Mouse (Mus musculus): ENCODE measurements at regions not wholly inside any gene's neighbourhood (a gene's known extent, or its start where the extent isn't known, plus 50 kb on each side); places are given as distances from the start of the nearest gene placed in this dataset.

DNA sequence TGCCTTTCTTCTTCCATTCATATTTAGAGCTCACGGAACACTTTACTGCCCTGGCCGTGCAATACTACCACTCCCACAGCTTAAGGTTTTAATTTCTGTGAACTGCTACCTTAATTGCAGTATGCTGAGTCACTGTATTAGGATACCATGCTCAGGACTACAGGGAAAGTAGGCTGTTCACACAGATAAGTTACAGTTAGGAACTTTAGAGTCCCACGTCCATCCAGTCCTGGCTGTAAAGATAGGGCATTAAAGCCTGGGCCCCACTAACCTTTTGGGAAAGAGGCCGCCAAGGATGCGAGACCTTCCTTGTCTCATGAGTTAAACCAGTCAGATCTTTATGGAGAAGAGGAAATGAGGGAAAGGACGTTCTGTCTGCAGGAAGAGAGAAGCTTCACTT lies 574.6 kb downstream of the Stpg2 start:
- no peak for ATAC-seq (ENCODE audit: insufficient number of reproducible peaks, low FRiP score, low TSS enrichment)

DNA sequence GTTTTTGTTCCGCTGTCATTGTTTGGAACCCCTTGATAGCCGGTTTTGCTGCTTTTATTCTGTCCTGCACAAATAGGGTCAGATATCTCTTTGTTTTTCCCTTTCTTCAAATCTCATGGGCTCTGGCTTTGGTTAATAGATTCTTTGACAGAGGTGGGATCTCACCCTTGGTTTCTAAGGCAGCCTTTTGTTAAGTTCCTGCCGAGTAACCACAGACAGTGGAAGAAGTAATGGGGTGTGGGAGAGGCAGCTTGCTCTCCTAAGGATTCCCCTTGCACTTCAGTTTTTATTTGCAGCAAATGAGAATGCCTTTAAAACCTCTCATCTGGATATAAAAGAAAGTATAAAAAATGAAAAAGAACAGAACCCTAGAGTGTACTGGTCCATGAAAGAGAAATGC lies 577.9 kb downstream of the Stpg2 start:
- no peak for ATAC-seq (ENCODE audit: insufficient number of reproducible peaks, low FRiP score, low TSS enrichment)

DNA sequence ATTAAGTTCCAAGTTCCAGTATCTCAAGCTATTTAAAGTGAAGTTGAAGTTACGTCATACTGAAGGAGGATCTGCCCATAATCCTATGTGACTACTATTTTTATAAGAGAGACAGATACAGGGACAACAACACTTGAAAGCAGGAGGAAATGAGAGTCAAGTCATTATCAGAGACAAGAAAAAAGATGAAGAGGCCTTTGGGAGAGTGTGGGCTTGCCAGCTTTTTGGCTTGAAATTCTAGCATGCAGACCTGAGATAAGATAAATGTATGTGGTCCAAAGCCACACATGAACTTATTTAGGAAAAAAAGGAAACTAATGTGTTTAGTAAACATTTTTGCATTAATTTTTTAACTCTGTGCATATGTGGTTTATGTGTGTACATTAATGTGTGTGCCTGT lies 581.0 kb downstream of the Stpg2 start:
- no peak for ATAC-seq (ENCODE audit: insufficient number of reproducible peaks, low FRiP score, low TSS enrichment)

DNA sequence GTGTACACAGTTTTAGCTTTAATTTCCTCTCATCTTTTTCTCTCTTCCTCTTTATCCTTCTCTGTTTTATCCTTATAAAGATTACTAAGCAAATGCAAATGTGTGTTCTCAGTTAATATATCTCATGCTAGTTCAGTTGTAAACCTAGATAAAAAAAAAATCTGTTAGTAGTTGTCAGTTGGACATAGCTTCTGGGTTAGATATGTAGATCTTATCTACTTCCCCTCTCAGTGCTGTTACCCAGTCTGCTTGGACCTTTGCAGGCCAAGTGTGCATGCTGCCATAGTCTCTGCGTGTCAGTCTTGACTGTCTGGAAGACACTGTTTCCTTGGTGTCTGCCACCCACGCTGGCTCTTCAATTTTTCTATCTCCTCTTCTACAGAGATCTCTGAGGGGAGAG lies 583.4 kb downstream of the Stpg2 start:
- ATAC-seq (ENCODE audit: insufficient number of reproducible peaks, low FRiP score, low TSS enrichment): no peak

DNA sequence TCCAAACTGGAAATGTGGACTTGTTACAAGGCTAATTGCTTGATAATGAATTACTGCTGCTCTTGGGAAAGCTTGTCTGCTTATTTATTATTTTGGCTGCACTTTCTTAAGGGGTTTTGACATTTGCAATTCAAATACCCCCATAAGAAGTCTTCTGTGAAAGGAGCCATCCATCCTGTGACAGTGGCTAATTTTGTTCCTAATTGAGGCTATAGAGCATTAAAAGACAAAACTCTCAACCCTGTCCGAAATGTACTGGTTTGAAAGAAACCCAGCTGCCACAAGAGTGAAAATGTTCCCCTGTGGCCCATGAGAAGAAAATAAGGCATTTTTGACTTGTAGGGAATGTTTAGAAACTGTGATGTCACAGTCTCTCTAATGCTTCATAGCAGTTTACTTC lies 591.2 kb downstream of the Stpg2 start:
- no peak for ATAC-seq (ENCODE audit: insufficient number of reproducible peaks, low FRiP score, low TSS enrichment)

DNA sequence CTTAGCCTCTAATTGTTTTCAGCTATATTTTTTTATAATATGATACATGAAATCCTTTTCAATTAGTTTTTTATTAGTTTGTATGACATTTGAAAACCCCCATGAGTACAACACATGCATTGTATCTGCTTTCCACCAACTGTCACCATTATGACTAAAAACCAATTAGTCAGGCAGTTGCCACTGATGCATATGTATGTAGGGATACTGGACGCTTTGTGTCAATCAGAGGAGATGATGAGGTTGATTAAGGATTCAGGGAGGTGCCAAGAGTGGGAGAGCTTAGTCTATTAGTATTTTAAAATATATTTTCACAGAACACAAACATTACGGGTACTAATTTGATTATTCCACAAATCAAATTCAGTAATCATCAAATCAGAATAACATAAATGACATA lies 593.6 kb downstream of the Stpg2 start:
- no peak for ATAC-seq (ENCODE audit: insufficient number of reproducible peaks, low FRiP score, low TSS enrichment)

DNA sequence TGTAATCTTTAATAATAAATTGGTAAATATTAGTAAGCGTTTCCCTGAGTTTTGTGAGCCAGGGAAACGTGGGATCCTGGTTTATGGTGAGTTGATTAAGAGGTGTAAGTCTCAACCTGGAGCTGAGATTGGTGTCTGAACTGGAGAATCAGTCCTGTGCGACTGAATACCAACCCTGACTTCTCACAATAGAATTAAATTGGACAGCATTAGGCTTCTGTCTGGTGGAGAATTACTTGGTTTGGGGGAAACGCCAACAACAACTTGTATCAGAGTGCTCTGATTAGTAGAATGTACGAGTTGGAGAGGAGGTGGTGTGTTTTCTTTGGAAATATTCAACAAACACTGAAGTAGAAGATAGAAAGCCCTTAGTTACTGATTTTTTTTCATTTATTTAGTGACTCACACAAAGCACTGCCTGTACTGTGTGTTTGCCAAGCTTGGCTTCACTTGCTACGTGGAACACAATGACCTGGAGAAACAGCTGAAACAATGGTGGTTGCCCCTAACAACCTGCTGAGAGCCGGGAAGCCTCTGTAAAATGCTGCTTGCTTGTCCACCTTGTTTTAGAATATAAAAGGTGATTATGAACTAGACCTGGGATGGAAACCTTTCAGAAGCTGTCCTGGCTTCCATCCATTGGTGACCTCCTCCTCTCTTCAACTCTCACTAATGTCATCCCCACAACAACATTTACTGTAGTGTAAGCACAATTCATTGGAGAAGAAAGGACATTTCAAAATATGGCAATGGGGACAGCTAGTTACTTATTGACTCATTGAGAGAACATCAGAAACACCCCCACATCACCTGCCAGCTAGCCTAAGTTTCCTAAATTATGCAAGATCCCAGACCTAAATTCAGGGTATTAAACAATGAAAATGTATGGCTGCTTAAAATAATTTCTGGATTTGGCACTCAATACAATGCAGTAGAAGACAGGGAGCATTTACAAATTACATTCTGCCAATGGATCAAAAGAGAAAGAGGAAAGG lies 597.5 kb downstream of the Stpg2 start:
- no peak for ATAC-seq (ENCODE audit: insufficient number of reproducible peaks, low FRiP score, low TSS enrichment)

DNA sequence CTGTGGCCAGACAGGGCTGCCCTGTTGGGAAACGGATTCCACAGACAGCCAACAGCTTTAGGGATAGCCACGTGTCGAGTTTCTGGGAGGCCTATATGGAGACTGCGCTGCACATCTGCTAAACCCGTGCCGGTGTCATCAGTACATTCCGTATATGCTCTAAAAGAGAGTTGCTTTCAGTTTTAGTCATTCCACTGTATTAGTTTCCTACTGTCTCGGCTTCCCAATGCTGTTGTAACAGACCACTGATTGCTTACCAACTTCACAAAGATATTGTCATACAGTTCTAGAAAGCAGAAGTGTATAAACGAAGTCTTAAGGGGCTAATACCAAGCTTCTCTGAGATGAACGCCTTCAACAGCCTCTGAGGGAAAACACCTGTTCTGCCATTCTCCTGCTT lies 622.5 kb downstream of the Stpg2 start:
- ATAC-seq (ENCODE audit: insufficient number of reproducible peaks, low FRiP score, low TSS enrichment): no peak

DNA sequence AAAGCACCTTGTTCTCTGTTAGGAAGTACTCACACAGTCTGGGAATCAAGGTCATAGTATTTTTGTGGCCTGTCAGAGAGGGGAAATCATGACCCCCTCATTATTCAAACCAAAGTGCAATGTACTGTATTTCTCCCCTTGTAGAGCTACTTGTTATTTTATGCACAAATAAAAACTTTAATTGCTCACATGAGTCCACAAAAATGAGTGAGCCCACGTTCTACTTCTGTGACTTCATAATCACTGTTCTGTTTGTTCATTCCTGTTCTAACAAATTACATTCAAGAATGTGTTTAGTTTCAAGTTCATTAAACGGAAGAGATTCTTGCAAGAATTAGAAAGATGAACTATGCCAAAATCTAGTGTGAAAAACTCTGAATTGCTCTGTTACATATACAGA lies 623.1 kb downstream of the Stpg2 start:
- ATAC-seq (ENCODE audit: insufficient number of reproducible peaks, low FRiP score, low TSS enrichment): no peak

DNA sequence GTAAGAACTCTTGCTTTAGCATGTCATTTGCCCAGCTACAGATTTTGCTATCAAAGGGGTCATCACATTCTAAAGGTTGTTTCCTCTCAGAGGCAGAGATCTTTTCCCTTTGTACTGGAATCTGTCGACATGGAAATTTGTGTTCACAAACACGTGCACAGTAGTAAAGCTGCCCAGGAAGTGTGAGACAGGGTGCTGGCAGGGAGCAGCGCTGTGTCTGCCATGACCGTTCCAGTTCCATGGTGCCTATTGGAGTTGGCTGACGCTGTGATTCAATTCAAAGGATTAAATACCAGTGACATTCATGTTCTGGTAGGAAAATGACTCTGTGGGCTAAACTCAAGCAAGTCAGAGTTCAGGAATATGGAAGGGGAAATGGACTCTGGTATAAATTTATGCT lies 627.1 kb downstream of the Stpg2 start:
- ATAC-seq (ENCODE audit: insufficient number of reproducible peaks, low FRiP score, low TSS enrichment): no peak

DNA sequence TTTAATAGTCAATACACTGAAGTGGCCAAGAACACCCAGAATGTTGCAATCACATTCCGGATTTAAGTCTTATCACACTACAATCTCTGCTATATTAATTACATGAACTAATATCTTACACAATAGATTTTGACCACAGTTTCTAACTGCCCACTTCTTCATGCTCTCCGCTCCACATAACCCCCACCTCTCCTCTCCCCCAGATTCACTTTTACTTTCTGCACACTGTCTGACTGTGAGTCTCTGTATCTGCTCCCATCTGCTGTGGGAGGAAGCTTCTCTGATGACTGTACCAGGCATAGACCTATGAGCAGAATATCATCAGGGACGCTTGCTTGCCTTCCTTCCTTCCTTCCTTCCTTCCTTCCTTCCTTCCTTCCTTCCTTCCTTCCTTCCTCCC lies 636.5 kb downstream of the Stpg2 start:
- ATAC-seq (ENCODE audit: insufficient number of reproducible peaks, low FRiP score, low TSS enrichment): no peak

DNA sequence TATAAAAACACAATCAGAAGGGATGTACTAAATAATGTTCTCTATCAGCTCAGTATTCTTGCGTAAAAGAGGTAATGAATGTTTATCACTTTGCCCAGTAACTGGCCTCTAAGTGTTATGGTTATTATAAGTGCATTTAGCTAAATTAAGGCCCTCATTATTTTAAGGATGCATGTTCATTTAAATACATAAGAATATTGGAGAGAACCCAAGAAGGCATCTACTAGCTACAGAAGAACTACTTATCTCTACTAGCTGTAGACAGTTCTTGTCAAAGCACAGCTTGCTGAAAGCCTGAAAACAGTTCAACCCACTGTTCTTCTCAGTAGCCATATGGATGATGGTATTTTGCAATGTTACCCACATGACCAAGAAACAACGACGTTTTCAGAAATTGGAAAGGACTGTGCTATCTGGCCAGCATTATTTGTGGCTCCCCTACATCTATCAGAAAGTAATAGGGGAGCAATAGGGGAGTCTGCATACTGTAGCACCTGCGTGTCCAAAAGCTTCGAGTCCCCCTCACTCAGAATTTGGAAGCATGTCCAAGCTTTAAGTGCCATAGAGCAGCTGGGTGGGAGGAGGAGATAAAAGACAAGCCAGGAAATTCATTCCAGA lies 637.6 kb downstream of the Stpg2 start:
- ATAC-seq (ENCODE audit: insufficient number of reproducible peaks, low FRiP score, low TSS enrichment): no peak

DNA sequence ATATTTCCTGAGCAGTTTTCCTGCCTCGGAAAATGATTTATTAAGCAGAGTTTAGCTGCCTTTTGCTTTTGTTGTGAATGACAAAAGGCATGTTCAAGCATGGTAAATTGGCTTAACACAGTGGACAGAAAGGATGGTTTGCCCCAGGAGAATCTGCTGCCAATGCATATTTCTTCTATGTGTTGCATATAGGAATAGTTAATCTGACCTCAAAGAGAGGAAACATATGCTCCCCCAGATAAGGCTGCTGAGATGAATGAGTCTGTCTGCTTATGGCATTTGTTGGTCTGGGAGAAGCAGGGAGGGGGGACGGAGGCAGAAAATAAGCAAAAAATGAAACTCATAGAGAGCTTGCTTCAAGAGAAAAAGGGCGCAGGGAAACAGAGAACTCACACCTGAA lies 638.9 kb downstream of the Stpg2 start:
- no peak for ATAC-seq (ENCODE audit: insufficient number of reproducible peaks, low FRiP score, low TSS enrichment)

DNA sequence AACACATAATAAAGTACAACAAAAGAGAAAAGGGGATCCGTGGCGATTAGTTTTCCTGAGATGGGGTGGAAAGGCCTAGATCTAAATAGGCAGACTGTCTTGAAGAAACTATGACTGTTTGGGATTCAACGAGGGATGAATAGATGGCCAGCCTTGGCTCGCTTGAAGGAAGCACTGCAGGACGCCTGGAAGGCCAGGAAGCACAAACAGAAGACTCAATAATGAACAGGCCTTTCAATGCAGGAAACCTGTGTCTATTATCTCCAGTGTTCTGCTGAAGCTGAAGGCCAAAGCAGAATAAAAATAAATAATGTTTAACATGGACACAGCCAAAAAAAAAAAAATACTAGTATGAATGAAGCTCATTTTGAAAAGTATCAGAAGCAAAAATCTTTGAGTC lies 642.3 kb downstream of the Stpg2 start:
- ATAC-seq (ENCODE audit: insufficient number of reproducible peaks, low FRiP score, low TSS enrichment): peak; percentile 97

DNA sequence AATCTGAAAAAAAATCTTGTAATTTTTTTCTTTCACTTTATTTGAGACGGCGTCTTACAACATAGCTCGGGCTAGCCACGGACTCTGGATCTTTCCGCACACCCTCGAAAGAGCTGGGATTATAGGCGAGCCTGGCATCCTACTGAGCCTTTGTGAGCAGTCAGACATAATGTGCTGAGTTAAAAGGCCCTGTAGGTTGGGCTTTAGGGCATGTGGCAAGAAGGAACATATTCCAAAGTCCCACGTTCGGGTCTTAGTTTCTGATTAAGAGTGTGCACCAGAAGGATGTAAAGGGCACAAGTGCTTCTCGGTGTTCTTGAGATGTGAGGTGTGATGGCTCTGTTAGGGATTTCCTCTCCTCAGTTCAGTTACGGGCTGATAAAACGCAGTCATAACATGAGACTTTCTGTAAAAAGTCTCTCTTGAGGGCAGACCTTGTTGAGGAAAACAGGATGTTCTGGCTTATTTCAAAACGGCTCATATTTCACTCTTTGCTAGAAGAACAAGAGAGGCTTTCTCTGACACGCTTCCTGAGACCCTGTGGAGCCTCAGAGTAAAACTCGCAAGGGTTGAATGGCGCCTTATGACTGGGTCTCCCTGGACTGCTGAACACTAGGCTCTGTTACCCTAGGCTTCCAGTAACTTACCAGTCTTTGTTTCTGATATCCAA lies 654.6 kb downstream of the Stpg2 start:
- ATAC-seq (ENCODE audit: insufficient number of reproducible peaks, low FRiP score, low TSS enrichment): no peak

DNA sequence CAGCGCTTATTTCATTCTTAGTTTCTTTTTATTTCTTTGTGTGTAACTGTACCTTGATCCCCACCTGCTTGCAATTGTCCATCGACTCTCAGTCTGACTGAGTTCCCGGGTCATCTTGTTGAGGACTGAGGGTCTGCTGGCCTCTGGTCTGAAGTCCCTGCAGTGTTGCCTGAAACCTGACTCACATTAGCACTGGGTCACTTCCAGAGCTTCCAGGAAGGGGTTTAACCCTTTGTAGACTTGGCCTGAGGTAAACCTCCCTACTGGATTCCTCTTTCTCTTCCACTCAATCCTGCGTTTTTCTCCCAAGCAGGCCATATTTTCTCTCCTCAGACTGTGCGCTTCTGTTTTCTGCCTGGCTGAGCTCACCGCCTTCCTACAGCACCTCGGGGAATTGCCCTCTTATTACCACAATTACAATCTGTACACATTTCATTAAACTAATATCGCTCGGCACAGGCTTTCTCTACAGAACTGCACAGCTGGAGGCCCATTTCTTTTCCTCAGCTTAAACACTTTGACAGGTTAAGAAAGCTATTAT lies 655.4 kb downstream of the Stpg2 start:
- no peak for ATAC-seq (ENCODE audit: insufficient number of reproducible peaks, low FRiP score, low TSS enrichment)

DNA sequence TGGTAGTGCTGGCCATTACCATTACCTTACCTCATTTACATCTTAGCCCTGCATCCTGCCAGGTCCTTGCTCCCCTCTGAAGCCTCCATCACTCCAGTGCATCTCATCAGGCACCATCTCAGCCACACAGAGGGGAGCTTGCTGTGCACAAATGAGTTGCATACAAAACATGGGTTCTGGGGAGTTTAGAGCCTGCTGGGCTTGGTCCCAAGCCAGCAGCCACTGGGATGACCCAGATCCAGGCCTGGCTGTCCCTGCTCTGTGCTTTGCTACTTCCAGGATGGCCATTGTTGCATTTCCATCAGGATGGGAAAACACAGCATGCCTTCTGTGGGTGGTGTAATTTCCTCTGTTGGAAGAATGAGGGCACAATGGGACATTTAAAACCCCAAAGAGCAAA lies 660.8 kb downstream of the Stpg2 start:
- ATAC-seq (ENCODE audit: insufficient number of reproducible peaks, low FRiP score, low TSS enrichment): peak; percentile 97

DNA sequence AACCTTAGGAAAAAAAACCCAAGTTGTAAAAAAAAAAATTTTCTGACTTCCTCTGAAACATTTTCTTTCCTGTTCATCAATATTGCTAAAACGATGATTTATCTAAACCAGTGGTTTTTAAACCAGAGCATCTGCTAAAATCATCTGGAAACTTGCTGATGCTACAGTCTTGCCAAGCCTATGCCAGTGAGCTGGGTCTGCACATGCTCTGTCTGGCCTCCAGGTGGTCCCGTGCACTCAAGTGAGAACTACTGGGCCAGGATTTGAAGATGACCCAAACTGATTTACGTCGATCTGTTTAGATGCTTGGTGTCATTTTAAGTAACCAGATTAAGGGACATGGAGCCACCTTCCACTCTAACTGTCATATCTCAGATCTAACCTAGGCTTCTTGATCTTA lies 661.5 kb downstream of the Stpg2 start:
- ATAC-seq (ENCODE audit: insufficient number of reproducible peaks, low FRiP score, low TSS enrichment): no peak

DNA sequence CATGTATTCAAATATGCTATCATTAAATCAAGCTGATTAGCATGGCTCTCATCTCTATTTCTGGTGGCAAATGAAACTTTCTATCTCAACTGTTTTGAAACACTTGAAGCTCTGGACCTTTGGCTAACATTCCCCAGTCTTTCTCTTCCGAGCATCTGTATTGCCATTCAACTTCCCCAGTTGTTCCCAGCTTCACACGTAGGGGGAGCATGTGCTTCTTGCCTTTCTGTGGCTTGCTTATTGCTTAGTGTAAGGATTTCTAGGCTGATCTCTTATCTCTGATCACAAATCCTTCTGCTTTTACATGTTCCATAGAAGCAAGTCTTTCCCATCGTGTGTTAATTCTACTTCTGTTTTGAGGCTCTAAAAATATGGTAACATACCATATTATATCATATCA lies 662.0 kb downstream of the Stpg2 start:
- no peak for ATAC-seq (ENCODE audit: insufficient number of reproducible peaks, low FRiP score, low TSS enrichment)

DNA sequence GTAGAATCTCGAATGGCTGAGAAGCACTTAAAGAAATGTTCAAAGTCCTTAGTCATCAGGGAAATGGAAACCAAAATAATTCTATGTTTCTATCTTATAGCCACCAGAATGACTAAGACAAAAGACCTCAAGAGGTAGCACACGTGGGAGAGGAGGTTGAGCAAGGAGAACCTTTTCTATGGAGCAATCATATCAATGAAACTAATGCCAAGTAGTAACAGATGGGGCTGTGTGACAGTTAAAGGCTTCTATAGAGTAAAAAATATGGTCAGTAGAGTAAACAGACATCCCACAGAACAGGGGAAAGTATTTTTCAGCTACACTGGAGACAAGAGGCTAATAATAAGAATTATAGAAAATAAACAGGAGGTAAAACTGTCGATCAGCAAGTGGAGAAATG lies 664.3 kb downstream of the Stpg2 start:
- ATAC-seq (ENCODE audit: insufficient number of reproducible peaks, low FRiP score, low TSS enrichment): no peak
